Mouse (Mus musculus) liver, embryonic 14.5 days (tissue): ENCODE data around the gene Gadd45gip1. TPM values are rescaled to one million over a fixed set of nuclear protein-coding genes. Genes with fewer than 3 reads are reported as not detected.
A peak's percentile ranks its signal among the peaks of the same experiment; 100 is the strongest.

Experiments used
- ATAC-seq: fragments of 200-750 bp; cut with Nextera tagmentation; 2 replicates; pipeline ENCODE4 v1.8.0; 2017; ENCODE audit warnings: moderate number of reproducible peaks, mild to moderate bottlenecking, moderate library complexity; ENCODE audit not compliant: insufficient read depth
- DNase-seq, 3 experiments: peaks; one replicate each; pipeline ENCODE4 v3.0.0-alpha.2; 2012 to 2013; ENCODE audit warnings: low read depth in 3 of 3, low spot score in 3 of 3
- H3K27ac ChIP-seq: fragments of 300-500 bp; sonication (generic); 2 replicates; pipeline ENCODE4 v1.5.1; 2014; ENCODE audit warnings: moderate library complexity, mild to moderate bottlenecking, control low read depth, inconsistent platforms
- H3K27me3 ChIP-seq: fragments of 300-500 bp; sonication (generic); 2 replicates; pipeline ENCODE4 v1.6.1; 2014; ENCODE audit warnings: mild to moderate bottlenecking, low read length, moderate library complexity; ENCODE audit not compliant: control insufficient read depth, insufficient read depth
- H3K36me3 ChIP-seq: fragments of 300-500 bp; sonication (generic); replicated peaks from 2 replicates; pipeline ENCODE4 v1.6.1; 2014; ENCODE audit warnings: low read depth; ENCODE audit not compliant: control insufficient read depth, insufficient read depth
- H3K4me1 ChIP-seq, 2 experiments: fragments of 200-500 bp in 1 of 2; fragments of 300-500 bp in 1 of 2; sonication (generic) in 1 of 2; replicated peaks; 2 replicates each; pipeline ENCODE4 v1.6.1; 2012 to 2014; ENCODE audit warnings: antibody characterized with exemption in 1 of 2, inconsistent platforms in 1 of 2, low read length in 1 of 2; ENCODE audit not compliant: control insufficient read depth in 2 of 2, insufficient read depth in 2 of 2
- H3K4me2 ChIP-seq: fragments of 300-500 bp; sonication (generic); 2 replicates; pipeline ENCODE4 v1.6.1; 2014; ENCODE audit warnings: low read depth, mild to moderate bottlenecking, control low read depth, moderate library complexity
- H3K4me3 ChIP-seq, 2 experiments: fragments of 200-500 bp in 1 of 2; fragments of 300-500 bp in 1 of 2; sonication (generic) in 1 of 2; 2 replicates each; pipeline ENCODE4 v1.5.1; 2012 to 2014; ENCODE audit warnings: low read depth in 2 of 2, low read length in 2 of 2, mild to moderate bottlenecking in 2 of 2, control low read depth in 1 of 2, inconsistent platforms in 1 of 2, moderate library complexity in 1 of 2; ENCODE audit not compliant: insufficient read depth in 1 of 2
- H3K9ac ChIP-seq: fragments of 300-500 bp; sonication (generic); replicated peaks from 2 replicates; pipeline ENCODE4 v1.6.1; 2014; ENCODE audit warnings: mild to moderate bottlenecking, control low read depth, moderate library complexity
- H3K9me3 ChIP-seq: fragments of 300-500 bp; sonication (generic); 2 replicates; pipeline ENCODE4 v1.6.1; 2016; ENCODE audit warnings: low read length, mixed read lengths; ENCODE audit not compliant: control insufficient read depth
- CTCF ChIP-seq: IDR thresholded peaks from 2 replicates; pipeline ENCODE4 v1.5.1; 2016; ENCODE audit warnings: antibody characterized with exemption, low read depth, control low read depth
- EP300 ChIP-seq: IDR thresholded peaks from 2 replicates; pipeline ENCODE4 v1.6.1; 2016; ENCODE audit warnings: antibody characterized with exemption, low read depth
- WGBS: fragments of 180-500 bp; shearing (Covaris S2); extraction: QIAGEN DNeasy Blood & Tissue Kit; methylation state at CpG from one replicate; pipeline ENCODE4 v1.1.7; 2014; ENCODE audit not compliant: insufficient replicate concordance; 5-methylcytosine and 5-hydroxymethylcytosine counted together
- polyA plus RNA-seq, 2 experiments: library from polyadenylated mRNA; depleted of rRNA in 1 of 2; stranded (reverse) in 1 of 2; unstranded in 1 of 2; fragments of >200 nt; fragmentation: Nextera tagmentation in 1 of 2; extraction: Ambion mirVana in 1 of 2; gene quantifications; 2 replicates each; pipeline versions ENCODE4 v1.2.1 to v1.2.3; 2012 to 2014

The Gadd45gip1 gene
- polyA plus RNA-seq, 2 experiments: 31.0 to 50.2 TPM

GRCm38 (mm10) chr8:84797971-84798370, 33.4 kb upstream of the Gadd45gip1 start:
- no peak for TF ChIP-seq EP300
- no peak for TF ChIP-seq CTCF
- H3K36me3 ChIP-seq: no peaks in the 10 kb centered on the region
- H3K4me1 ChIP-seq: no peaks in the 10 kb centered on the region; a peak in 1 of 4 replicates
- H3K27ac ChIP-seq: no peak overlapping the region
- no peak for DNase-seq
- H3K9me3 ChIP-seq: no peaks in the 10 kb centered on the region
- H3K4me2 ChIP-seq: no peak overlapping the region
- ATAC-seq: no peak
- H3K9ac ChIP-seq: no peak overlapping the region
- 70% methylated on average over 6 of the region's 6 CpGs for WGBS
- peaks cover 43% of the 10 kb centered on the region for H3K27me3 ChIP-seq
- H3K4me3 ChIP-seq: no peak overlapping the region

GRCm38 (mm10) chr8:84798446-84799135, 32.7 kb upstream of the Gadd45gip1 start:
- H3K4me3 ChIP-seq: peak overlapping the region; percentile 32 to 81
- peak overlapping the region; percentile 98 for H3K4me2 ChIP-seq
- DNase-seq: no peak
- H3K27me3 ChIP-seq: peaks cover 43% of the 10 kb centered on the region
- H3K4me1 ChIP-seq: no peaks in the 10 kb centered on the region; a peak in 1 of 4 replicates
- WGBS: 62% methylated on average over 10 of the region's 10 CpGs
- no peak overlapping the region for H3K9ac ChIP-seq
- ATAC-seq: no peak
- no peaks in the 10 kb centered on the region for H3K36me3 ChIP-seq
- TF ChIP-seq CTCF (no peak), EP300 (no peak)
- no peaks in the 10 kb centered on the region for H3K9me3 ChIP-seq
- H3K27ac ChIP-seq: no peak overlapping the region

- DNase-seq: no peak
Measured at GRCm38 (mm10) chr8:84799136-84799931, 32.0 kb upstream of the Gadd45gip1 start.

GRCm38 (mm10) chr8:84799999-84800831, 31.1 kb upstream of the Gadd45gip1 start, which contains the start of gene Nfix:
Gene Nfix, minus strand, starts transcription at chr8:84800344.
- Histone ChIP-seq H3K9me3 (no peaks in the 10 kb centered on the region), H3K27me3 (peaks cover 46% of the 10 kb centered on the region), H3K27ac (no peak within 1 kb of the TSS), H3K9ac (peak within 1 kb of the TSS; percentile 63), H3K4me3 (peak within 1 kb of the TSS; percentile 57 to 81), H3K36me3 (no peaks in the 10 kb centered on the region), H3K4me2 (peak within 1 kb of the TSS; percentile 98), H3K4me1 (no peaks in the 10 kb centered on the region; a peak in 1 of 4 replicates)
- DNase-seq: no peak
- TF ChIP-seq EP300 (no peak), CTCF (no peak)
- peak; percentile 47 for ATAC-seq
- WGBS: 2% methylated on average over 86 of the region's 125 CpGs

More at GRCm38 (mm10) chr8:84799136-84799931, 32.0 kb upstream of the Gadd45gip1 start:
- Histone ChIP-seq H3K9ac (peak overlapping the region; percentile 63), H3K36me3 (no peaks in the 10 kb centered on the region), H3K4me1 (no peaks in the 10 kb centered on the region; a peak in 1 of 4 replicates), H3K4me3 (peak overlapping the region; percentile 32 to 81), H3K27ac (no peak overlapping the region), H3K9me3 (no peaks in the 10 kb centered on the region), H3K4me2 (peak overlapping the region; percentile 98), H3K27me3 (peaks cover 43% of the 10 kb centered on the region)
- peak; percentile 49; the same call in 1 of the 2 replicates for ATAC-seq
- WGBS: 1% methylated on average over 103 of the region's 108 CpGs
- no peak for TF ChIP-seq CTCF
- TF ChIP-seq EP300: no peak
